Mouse (Mus musculus): ENCODE data around the gene Morn1. TPM values are rescaled to one million over a fixed set of nuclear protein-coding genes. Genes with fewer than 3 reads are reported as not detected.
A peak's percentile ranks its signal among the peaks of the same experiment; 100 is the strongest.

Morn1 gene
- polyA plus RNA-seq, 1 experiment from 2014 or later, result 2.1 TPM

DNA sequence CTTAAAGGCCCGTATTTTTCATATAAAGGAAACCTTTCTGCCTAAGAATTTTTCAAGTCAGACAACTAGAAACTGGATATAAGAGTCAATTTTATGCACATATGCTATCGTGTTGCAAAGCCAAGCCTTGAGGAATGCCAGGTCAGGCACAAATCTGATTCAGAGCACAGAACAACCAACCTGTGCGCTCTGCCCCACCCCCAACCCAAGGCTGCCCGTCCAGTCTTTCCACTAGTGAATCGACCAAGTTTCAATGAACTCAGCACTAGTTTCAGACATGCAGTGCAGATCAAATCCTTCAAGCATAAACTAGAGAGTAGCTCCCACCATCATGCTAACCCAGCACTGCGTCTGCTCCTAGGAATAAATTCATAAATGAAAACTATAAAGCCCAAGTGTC, 6.7 kb upstream of the Morn1 start:
- ATAC-seq, result no peak
- H3K4me2 ChIP-seq, result no peak overlapping the region
- no peaks in the 10 kb centered on the region for H3K27me3 ChIP-seq (replicated peaks)
- H3K9ac ChIP-seq, result no peak overlapping the region
- peaks cover 96% of the 10 kb centered on the region for H3K36me3 ChIP-seq
- WGBS (ENCODE audit: insufficient replicate concordance), result 88% methylated on average over 6 of the region's 6 CpGs
- peaks cover 35% of the 10 kb centered on the region for H3K4me1 ChIP-seq
- no peaks in the 10 kb centered on the region for H3K9me3 ChIP-seq (replicated peaks)
- no peak overlapping the region for H3K4me3 ChIP-seq
- no peak overlapping the region for H3K27ac ChIP-seq

DNA sequence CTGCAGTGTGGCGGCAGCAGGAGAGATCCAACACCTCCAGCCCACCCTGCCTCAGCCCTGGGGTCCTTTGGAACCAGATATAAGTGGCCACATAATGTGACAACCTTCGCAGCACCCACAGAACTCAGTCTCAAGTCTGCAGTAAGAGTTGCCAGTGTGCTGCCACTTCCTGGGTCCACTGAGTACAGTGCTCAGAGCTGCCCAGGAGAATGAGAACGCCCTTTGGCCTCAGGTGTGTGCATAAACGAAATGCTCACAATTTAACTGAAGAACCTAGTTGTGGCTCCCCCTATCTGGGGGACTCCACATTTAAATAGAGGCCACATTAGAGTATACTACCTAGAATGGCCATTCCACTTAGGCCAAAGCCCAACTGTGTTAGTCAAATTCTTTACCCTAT, 2.8 kb upstream of the Morn1 start:
- no peak overlapping the region for H3K27ac ChIP-seq
- H3K4me2 ChIP-seq, result peak overlapping the region; percentile 7; the same call in 1 of the 2 replicates

DNA sequence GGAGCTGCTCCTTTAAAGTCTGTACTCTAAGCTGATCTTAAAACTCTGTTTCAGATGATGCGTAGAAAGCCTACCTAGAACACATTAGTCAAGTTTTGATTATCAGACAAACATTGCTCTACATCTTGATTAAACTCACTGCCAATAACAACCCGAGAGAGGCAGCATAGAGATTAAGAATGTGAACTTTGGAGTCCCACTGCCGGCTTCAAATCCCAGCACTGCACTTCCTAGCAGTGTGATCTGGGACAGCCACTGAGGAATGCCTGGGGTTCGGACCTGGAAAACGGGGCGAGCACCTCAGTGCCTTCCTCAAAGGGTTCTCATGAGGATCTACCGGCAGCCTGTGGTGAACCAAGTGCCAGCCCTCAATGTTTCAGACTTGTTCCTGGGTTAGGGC, 2.0 kb upstream of the Morn1 start:
- WGBS (ENCODE audit: insufficient replicate concordance), result 72% methylated on average over 7 of the region's 7 CpGs

More for the DNA sequence above, 2.8 kb upstream of the Morn1 start:
- H3K4me1 ChIP-seq, result peaks cover 51% of the 10 kb centered on the region
- H3K27me3 ChIP-seq (replicated peaks), result no peaks in the 10 kb centered on the region
- peaks cover 58% of the 10 kb centered on the region for H3K36me3 ChIP-seq
- no peak overlapping the region for H3K9ac ChIP-seq
- H3K4me3 ChIP-seq, result no peak overlapping the region
- ATAC-seq, result no peak
- 84% methylated on average over 4 of the region's 4 CpGs for WGBS (ENCODE audit: insufficient replicate concordance)
- no peaks in the 10 kb centered on the region for H3K9me3 ChIP-seq (replicated peaks)

DNA sequence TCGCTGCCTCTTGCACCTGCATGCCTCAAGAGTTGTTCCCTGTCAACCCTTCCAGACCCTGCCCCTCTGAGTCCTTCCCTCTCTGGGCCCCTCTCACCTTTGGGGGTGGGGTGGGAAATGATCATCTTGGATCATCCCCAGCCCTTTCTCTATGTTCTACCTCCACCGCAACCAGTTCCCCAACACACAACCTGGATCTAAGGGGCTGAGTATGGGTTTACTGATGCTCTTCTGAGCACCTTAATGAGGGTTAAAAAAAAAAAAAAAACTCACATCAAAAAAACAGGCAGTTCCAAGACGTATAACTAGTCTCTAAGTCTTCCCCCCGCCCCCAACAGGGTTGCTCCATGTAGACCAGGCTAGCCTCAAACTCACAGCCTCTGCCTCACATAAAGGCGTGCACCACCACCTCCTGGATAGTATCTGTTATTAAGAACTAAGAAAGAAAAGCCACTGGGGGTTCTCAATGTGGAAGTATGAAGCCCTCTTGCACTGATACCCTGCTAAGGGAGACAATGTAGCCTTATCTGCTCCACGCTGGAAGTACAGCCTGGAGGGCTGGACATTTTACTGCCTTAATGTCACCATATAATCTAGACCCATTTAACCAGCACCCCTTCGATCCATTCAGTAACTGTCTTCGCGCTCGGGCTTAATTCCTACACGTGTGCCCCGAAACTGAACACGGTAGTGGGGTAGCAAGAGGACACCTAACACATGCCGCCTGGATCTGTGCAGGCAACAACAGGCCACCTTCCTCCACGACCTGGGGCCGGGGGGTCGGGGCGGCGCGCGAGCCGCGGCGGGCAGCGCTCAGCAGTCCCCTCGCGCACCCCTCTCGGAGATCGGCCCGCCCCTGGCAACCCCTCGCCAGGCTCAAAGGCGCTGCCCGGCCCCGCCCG, 920 bp upstream of the Morn1 start:
- WGBS (ENCODE audit: insufficient replicate concordance), result 6% methylated on average over 29 of the region's 35 CpGs
- H3K4me2 ChIP-seq, result peak overlapping the region; percentile 98
- peak; percentile 4; the same call in 1 of the 2 replicates for ATAC-seq
- peak overlapping the region; percentile 87 for H3K4me3 ChIP-seq
- no peaks in the 10 kb centered on the region for H3K9me3 ChIP-seq (replicated peaks)
- H3K36me3 ChIP-seq, result peaks cover 45% of the 10 kb centered on the region
- peaks cover 51% of the 10 kb centered on the region for H3K4me1 ChIP-seq
- peak overlapping the region; percentile 89 for H3K27ac ChIP-seq
- no peaks in the 10 kb centered on the region for H3K27me3 ChIP-seq (replicated peaks)
- H3K9ac ChIP-seq, result peak overlapping the region; percentile 92

More for the DNA sequence above, 2.0 kb upstream of the Morn1 start:
- Histone ChIP-seq H3K27ac (0 out of 2 replicates have a peak overlapping the region, but pooled peaks have one; percentile 25), H3K4me2 (peak overlapping the region; percentile 98), H3K4me3 (peak overlapping the region; percentile 87), H3K36me3 (peaks cover 51% of the 10 kb centered on the region), H3K9ac (peak overlapping the region; percentile 92), H3K27me3 (replicated peaks) (no peaks in the 10 kb centered on the region), H3K4me1 (peaks cover 51% of the 10 kb centered on the region), H3K9me3 (replicated peaks) (no peaks in the 10 kb centered on the region)
- no peak for ATAC-seq

DNA sequence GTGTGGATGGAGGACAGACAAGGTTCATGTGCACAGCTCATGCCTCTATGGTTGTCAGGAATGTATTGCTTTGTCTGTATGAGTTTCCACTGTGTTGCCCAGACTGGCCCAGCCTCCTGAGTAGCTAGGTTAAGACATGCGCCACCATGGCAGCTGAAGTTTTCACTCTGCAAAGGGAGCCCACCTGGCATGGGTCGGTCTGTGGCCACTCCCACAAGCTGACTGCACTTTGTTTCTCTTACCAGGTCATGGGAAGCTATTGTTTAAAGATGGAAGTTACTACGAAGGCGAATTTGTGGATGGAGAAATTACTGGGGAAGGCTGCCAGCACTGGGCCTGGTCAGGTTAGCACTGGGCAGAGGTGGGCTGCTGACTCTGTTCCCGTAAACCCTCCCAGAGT, 2.9 kb downstream of the Morn1 start:
- WGBS (ENCODE audit: insufficient replicate concordance), result 79% methylated on average over 5 of the region's 5 CpGs
- H3K36me3 ChIP-seq, result peaks cover 9% of the 10 kb centered on the region
- H3K4me1 ChIP-seq, result peaks cover 25% of the 10 kb centered on the region
- H3K9me3 ChIP-seq (replicated peaks), result no peaks in the 10 kb centered on the region
- H3K9ac ChIP-seq, result no peak overlapping the region
- H3K27me3 ChIP-seq (replicated peaks), result no peaks in the 10 kb centered on the region
- no peak for ATAC-seq
- H3K27ac ChIP-seq, result no peak overlapping the region
- H3K4me2 ChIP-seq, result no peak overlapping the region
- H3K4me3 ChIP-seq, result no peak overlapping the region

DNA sequence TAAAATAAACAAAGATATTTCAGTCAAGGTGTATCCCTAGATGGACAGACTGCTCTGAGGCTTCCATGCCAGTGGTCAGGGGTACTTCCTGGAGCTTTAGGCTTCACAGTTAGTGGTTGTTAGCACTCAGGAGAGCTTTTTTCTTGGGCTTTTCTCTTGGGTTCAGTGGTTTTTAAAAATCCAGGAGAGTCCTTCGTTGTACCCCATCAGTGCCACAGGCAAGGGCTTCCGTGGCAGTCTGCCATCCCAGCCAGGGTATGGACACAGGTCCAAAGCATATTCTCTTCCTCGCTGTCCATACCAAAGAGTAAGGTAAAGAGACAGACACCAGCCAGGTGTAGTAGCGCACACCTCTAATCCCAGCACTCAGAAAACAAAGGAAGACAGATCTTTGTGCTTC, 3.8 kb downstream of the Morn1 start:
- Histone ChIP-seq H3K36me3 (0 out of 2 replicates have a peak, but pooled peaks cover 5% of the 10 kb centered on the region), H3K27ac (no peak overlapping the region), H3K27me3 (replicated peaks) (no peaks in the 10 kb centered on the region), H3K4me1 (peaks cover 16% of the 10 kb centered on the region), H3K4me3 (no peak overlapping the region), H3K9ac (no peak overlapping the region), H3K9me3 (replicated peaks) (no peaks in the 10 kb centered on the region), H3K4me2 (no peak overlapping the region)
- 89% methylated on average over 4 of the region's 4 CpGs for WGBS (ENCODE audit: insufficient replicate concordance)
- no peak for ATAC-seq

DNA sequence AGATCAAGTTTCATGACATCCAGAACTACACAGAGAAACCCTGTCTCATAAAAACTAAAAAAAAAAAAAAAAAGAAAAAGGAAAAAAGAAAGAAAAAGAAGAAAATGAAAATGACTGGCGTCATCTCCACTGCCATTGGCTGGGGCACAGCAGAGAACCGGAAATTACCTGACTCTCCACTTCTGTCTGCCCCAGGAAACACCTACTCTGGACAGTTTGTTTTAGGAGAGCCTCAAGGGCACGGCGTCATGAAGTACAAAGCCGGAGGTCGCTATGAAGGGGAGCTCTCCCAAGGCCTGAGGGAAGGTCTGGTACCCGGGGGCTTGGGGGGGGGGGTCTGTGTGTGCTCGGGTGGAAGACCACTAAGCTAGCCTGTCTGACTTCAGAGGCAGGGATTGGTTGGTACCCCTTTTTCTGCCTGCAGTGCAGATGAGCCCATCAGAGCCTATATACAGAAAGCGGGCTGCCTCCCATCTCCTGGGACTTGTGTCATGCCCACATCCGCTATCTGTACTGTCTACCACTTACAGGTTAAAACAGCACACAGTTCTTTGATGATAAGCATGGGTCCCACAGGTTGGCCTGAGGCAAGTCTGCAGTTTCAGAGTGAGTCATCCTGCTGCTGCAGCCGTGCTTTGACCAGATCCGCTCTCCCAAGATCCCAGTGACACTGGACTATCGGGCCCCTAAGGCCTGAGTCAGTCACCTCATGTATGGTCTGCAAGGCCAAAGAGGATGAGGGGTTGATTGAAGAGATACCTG, 4.5 kb downstream of the Morn1 start:
- 84% methylated on average over 13 of the region's 13 CpGs for WGBS (ENCODE audit: insufficient replicate concordance)

DNA sequence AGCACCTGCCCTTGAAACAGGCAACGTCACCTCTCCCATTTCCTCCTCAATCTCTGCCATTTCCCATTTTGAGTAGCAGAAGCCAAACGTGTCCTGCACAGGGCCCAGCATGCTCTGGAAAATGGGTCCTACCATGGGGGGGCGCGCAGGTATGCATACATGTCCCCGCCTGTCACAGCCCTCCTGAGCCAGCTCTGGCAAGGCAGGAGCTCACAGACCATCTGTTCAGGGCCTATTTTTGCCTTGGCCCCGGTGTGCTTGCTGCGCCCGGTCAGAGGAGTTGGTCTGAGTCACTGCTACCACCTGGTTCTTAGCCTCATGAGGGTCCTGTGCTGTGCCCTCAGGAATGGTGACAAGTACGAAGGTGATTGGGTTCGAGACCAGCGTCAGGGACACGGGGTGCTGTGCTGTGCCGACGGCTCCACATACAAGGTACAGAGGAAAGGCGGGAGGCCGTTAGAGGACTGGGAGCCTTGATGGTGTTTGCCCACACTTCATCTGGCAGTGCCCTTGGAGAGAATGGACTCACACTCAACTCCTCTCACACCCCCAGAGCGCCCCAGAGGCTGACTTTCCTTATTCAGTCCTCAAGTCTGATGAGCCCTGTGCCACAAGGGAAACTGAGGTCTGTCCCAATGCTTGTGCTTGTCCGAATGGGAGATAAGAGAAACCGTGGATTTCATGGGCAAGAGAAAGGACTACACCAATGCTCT, 6.5 kb downstream of the Morn1 start:
- Histone ChIP-seq H3K9me3 (replicated peaks) (no peaks in the 10 kb centered on the region), H3K4me1 (0 out of 2 replicates have a peak, but pooled peaks cover 3% of the 10 kb centered on the region), H3K4me2 (no peak overlapping the region), H3K36me3 (0 out of 2 replicates have a peak, but pooled peaks cover 5% of the 10 kb centered on the region), H3K27me3 (replicated peaks) (no peaks in the 10 kb centered on the region), H3K9ac (no peak overlapping the region), H3K4me3 (no peak overlapping the region), H3K27ac (no peak overlapping the region)
- no peak for ATAC-seq
- 81% methylated on average over 19 of the region's 19 CpGs for WGBS (ENCODE audit: insufficient replicate concordance)

More for the DNA sequence above, 4.5 kb downstream of the Morn1 start:
- Histone ChIP-seq H3K27me3 (replicated peaks) (no peaks in the 10 kb centered on the region), H3K4me3 (no peak overlapping the region), H3K4me1 (peaks cover 14% of the 10 kb centered on the region), H3K9ac (no peak overlapping the region), H3K4me2 (no peak overlapping the region), H3K36me3 (0 out of 2 replicates have a peak, but pooled peaks cover 5% of the 10 kb centered on the region), H3K9me3 (replicated peaks) (no peaks in the 10 kb centered on the region), H3K27ac (no peak overlapping the region)
- no peak for ATAC-seq

DNA sequence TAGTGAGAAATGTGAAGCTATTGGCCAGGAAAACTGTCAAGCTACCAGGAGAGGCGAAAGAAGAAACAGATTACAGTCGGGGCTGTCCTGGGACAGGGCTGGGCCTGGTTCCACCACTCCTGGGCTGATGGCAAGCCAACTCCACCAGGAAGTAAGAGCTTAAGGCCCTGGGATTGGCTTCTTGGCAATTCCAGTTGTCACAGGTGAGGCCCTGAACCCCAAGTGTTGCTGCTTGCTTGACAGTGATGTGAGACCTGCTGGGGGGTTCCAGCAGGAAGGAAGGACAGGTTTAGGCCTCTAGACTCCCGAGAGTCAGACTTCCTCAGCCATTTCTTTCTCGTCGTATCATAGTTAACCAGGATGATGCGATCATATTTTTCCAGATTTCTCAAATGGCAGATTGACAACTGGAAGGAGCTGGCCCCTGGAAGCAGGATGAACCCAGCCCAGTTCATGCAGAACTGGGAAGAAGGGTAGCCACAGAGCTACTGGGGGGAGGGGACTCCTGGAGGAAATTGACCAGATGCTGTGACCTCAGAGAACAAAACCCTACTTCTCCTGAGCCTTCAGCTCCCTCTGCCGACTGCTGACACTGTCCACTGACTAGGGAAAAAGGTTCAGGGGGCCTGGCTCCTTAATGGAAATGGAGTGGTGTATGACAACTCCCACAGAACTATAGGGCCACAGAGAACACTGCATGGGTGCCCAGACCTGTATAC, 7.2 kb downstream of the Morn1 start:
- H3K9me3 ChIP-seq (replicated peaks), result no peaks in the 10 kb centered on the region
- ATAC-seq, result no peak

DNA sequence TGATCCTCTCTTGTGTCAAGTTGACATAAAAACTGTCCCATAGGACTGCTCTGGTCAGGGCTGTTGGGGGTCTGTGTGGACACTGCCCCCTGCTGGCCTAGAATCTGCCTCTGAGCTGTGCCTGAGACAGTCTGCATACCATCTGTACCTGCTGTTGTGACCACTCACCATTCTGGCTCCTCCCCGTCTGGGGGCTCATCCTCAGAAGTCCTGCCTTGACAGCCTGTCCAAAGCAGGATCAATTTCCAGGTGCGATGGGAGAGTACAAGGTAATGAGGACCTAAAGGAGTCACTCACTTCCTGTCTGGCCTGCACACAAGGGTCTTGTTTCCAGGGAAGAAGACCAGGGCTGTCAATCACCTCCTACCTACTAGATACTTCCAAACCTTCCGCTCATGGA, 8.2 kb downstream of the Morn1 start:
- Histone ChIP-seq H3K36me3 (0 out of 2 replicates have a peak, but pooled peaks cover 5% of the 10 kb centered on the region), H3K27me3 (replicated peaks) (no peaks in the 10 kb centered on the region), H3K9ac (no peak overlapping the region), H3K27ac (no peak overlapping the region), H3K9me3 (replicated peaks) (no peaks in the 10 kb centered on the region), H3K4me2 (no peak overlapping the region), H3K4me1 (0 out of 2 replicates have a peak, but pooled peaks cover 6% of the 10 kb centered on the region), H3K4me3 (no peak overlapping the region)
- peak; percentile 60 for ATAC-seq
- WGBS (ENCODE audit: insufficient replicate concordance), result 66% methylated on average over 3 of the region's 3 CpGs

More for the DNA sequence above, 7.2 kb downstream of the Morn1 start:
- WGBS (ENCODE audit: insufficient replicate concordance), result 67% methylated on average over 7 of the region's 7 CpGs
- H3K9ac ChIP-seq, result no peak overlapping the region
- no peak overlapping the region for H3K4me3 ChIP-seq
- no peak overlapping the region for H3K27ac ChIP-seq
- H3K4me1 ChIP-seq, result 0 out of 2 replicates have a peak, but pooled peaks cover 3% of the 10 kb centered on the region
- 0 out of 2 replicates have a peak, but pooled peaks cover 5% of the 10 kb centered on the region for H3K36me3 ChIP-seq
- no peak overlapping the region for H3K4me2 ChIP-seq
- H3K27me3 ChIP-seq (replicated peaks), result no peaks in the 10 kb centered on the region

Data from liver, embryonic 12.5 days (tissue).